Mouse (Mus musculus): ENCODE results near the gene Parg. TPM values are rescaled to one million over a fixed set of nuclear protein-coding genes. Genes with fewer than 3 reads are reported as not detected.

The Parg gene
- total RNA-seq, 2 experiments from 2014 or later, result 19.2 to 39.1 TPM

- no peak for ATAC-seq (replicated peaks; ENCODE audit: low FRiP score, poor library complexity, severe bottlenecking)
Measured at GRCm38 (mm10) chr14:32304921-32305320, 103.2 kb downstream of the Parg start.

- no peak for ATAC-seq (replicated peaks; ENCODE audit: low FRiP score, poor library complexity, severe bottlenecking)
Measured at GRCm38 (mm10) chr14:32309876-32310275, 108.1 kb downstream of the Parg start.

DNA sequence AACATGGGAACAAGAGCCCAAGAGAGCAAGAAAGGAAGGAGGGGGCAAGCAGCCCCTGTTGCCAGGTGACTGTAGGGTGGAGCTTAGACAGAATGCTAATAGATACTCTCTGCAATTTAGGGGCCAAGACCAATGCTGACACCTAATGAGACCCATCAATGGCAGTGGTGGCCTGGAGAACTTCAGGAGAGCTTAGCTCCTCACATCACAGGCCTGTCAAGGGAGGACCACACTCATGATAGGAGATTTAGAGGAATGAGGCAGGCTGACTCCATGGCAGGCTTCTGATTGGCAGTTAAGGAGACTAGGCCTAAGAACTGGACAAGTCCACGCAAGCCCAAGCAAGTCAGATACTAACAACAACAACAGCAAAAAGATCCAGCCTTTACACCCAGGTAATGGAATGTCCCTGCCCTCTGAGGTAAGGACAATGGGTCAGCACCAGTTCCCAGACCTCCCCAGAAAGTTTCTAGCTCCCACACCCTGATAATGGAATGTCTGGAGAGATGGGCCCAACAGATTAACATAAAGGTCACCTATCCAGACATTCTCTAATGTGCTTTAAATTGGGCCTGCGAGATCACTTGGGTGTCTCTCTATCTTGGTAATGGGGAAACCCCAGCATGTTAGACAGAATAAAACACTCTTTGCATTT, 109.8 kb downstream of the Parg start:
- no peak for ATAC-seq (replicated peaks; ENCODE audit: low FRiP score, poor library complexity, severe bottlenecking)

- no peak for ATAC-seq (replicated peaks; ENCODE audit: low FRiP score, poor library complexity, severe bottlenecking)
Measured at GRCm38 (mm10) chr14:32317822-32318221, 116.1 kb downstream of the Parg start.

DNA sequence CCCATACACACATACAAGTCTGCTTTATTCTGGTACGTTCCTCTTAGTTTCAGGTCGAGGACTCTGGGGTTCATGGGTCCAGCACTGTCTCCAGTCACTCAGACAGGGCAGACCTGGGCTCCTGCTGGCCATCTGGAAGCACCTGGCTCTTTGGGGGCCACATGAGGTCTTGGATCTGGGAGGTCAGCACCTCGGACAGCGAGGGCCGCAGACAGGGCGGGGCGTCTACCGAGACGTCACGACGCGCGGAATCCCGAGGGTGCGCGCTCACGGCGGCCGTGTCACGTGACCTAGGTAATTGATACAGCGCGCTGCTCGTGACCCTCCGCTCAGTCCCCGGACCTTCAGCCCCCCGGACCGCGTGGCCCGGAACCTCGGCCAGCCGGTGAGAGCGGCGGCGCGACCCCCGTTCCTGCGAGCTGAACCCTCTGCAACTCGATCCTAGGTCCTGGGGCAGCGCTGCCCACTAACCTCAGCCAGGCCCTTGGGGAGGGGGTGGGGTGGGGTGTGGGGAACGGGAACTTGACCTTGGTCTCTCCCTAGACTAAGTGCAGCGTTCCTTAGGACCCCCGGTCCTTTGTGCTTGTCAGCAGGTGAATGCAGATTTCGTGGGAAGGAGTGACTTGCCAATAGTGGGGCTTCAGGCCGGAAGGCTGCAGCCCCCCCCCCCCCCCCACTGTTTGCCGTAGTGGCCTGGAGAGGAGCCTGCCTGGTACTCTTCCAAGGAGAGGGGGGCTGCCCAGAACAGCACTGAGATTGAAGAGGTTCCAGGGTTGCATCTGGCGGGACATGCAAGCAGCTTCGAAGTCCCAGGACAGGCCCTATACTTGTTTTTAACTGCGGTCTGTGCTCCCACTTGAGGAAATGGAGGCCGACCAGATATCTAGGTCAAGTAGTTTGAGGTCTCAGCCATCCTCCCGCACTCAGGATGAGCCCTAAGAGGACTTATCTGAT, 120.3 kb downstream of the Parg start, which contains the start of gene Ogdhl:
Gene Ogdhl (plus strand): TSS at position 288 of the 954 bp plus-strand sequence.
- ATAC-seq (replicated peaks; ENCODE audit: low FRiP score, poor library complexity, severe bottlenecking), result peak; percentile 49; the same call in 1 of the 2 replicates

DNA sequence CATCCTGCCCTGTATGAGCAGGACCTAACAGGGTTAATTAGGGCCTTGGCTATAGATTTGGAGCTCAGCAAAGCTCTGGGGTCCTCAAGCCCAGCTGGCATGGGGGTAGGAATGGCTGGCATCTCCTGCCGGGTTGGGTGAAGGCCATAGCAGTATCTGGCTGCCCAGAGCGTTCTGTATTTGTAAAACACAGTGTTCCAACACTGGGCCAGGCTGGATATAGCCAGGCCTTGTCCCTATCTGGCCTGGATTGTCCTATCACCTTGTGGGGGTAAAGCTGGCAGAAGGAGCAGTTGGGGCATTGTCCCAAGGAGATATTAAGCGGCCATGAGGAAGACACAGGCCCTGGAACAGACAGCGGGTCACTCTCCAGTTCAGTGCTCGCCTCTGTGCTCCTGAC, 121.5 kb downstream of the Parg start:
- no peak for ATAC-seq (replicated peaks; ENCODE audit: low FRiP score, poor library complexity, severe bottlenecking)

DNA sequence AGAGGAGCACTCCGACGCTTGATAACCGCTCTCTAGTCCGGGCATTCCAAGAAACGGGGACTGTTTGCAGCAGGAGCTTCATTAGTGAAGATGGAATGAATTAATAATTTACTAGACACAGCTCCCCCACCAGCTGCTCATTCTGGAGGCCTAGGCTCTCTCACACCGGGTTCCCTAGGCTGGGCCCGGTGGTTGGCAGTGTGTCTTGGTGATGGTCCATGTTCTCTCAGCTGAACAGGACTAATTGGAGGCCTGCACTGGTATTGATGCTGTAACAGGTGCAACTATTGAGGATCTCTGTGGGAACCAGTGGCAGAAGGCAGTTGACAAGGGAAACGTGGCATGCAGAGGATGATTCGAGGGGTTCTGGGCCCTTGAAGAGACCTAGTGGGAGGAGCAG, 125.6 kb downstream of the Parg start:
- ATAC-seq (replicated peaks; ENCODE audit: low FRiP score, poor library complexity, severe bottlenecking), result no peak

DNA sequence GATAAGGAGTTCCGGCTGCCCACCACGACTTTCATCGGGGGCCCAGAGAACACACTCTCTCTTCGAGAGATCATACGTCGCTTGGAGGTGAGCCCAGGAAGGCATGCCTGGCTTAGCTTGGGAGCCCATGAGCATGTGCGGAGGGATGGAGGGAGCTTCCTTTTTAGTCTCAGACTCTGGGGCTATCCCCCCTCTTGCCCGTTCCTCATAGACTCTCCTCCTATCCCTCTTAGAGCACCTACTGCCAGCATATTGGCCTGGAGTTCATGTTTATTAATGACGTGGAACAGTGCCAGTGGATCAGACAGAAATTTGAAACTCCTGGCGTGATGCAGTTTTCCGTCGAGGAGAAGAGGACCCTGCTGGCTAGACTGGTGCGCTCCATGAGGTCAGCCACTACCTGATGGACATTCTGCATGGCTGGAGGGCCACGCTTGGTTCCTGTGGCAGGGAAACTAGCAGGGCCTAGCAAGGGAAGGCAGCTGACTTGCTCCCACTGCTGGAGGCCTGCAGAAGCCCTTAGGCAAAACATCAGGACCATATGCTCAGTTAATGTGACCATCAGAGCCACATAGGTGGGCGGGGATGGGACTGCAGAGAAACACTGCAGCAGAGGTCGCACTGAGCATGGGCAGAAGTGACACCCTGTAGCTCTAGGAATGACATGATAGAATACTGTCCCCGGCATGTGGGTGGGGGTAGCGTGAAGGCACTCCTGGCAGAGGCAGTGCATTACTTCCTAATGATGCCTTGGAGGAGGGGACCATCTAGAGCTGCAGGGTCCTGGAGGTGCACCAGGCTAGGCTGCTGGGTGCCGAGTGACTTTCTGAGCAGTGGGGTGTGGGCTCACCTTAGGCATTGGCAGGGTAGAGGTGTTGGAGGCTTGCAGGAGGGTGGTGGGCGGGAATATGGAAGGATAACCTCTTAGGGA, 131.0 kb downstream of the Parg start:
- no peak for ATAC-seq (replicated peaks; ENCODE audit: low FRiP score, poor library complexity, severe bottlenecking)

DNA sequence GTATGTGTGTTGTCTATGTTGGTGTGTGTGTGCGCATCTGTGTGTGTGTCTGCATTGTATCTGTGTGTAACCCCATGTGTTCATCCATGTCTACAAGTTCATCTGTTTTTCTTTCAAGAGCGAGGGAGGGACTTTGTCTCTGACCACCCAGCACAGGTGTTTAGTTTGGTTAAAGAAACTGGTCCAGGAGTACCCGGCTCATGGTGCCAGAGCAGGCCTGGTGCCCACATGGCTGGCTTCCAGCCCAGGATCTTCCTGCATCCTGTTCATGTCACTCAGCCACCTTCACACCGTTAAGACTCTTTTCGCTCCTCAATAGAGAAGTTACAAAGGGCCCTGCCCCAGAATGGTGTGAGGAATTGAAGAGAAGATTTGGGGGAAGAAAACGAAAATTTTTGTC, 134.3 kb downstream of the Parg start:
- no peak for ATAC-seq (replicated peaks; ENCODE audit: low FRiP score, poor library complexity, severe bottlenecking)

GRCm38 (mm10) chr14:32336547-32336946, 134.8 kb downstream of the Parg start:
- no peak for ATAC-seq (replicated peaks; ENCODE audit: low FRiP score, poor library complexity, severe bottlenecking)

- ATAC-seq (replicated peaks; ENCODE audit: low FRiP score, poor library complexity, severe bottlenecking), result no peak
Measured at GRCm38 (mm10) chr14:32341823-32342222, 140.1 kb downstream of the Parg start.

DNA sequence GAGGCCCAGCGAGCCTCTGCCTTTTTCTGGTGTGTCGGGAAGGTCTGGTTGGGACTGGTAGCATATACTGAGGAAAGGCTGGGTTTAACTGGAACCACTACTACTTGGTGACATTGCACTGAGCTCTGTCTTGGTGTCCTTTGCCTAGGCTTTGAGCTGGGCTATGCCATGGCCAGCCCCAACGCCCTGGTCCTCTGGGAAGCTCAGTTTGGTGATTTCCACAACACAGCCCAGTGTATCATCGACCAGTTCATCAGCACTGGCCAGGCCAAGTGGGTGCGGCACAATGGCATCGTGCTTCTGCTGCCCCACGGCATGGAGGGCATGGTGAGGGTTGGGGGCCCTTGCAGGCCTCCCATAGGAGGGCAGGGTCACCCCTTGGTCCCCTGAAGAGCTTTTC, 142.4 kb downstream of the Parg start:
- ATAC-seq (replicated peaks; ENCODE audit: low FRiP score, poor library complexity, severe bottlenecking), result no peak

GRCm38 (mm10) chr14:32344694-32345093, 142.9 kb downstream of the Parg start:
- no peak for ATAC-seq (replicated peaks; ENCODE audit: low FRiP score, poor library complexity, severe bottlenecking)

Other genes starting within 250 kb of the Parg start
- gene Galnt15, start 173.0 kb upstream of the Parg start, total RNA-seq (2015; ENCODE audit: low replicate concordance), result not detected in 2 replicates
- gene Galnt15, start 173.0 kb upstream of the Parg start, total RNA-seq (2017; ENCODE audit: low replicate concordance), result 0.09 TPM in 1 of 2 replicates, not detected in the other
- gene Oxnad1, start 116.6 kb upstream of the Parg start, total RNA-seq (2015; ENCODE audit: low replicate concordance), result 0.58 and 3.1 TPM in 2 replicates
- 6.8 and 9.5 TPM in 2 replicates for gene Oxnad1, start 116.6 kb upstream of the Parg start, total RNA-seq (2017; ENCODE audit: low replicate concordance)
- gene Dph3, start 116.2 kb upstream of the Parg start, total RNA-seq (2015; ENCODE audit: low replicate concordance), result 0.77 and 15.9 TPM in 2 replicates
- gene Dph3, start 116.2 kb upstream of the Parg start, total RNA-seq (2017; ENCODE audit: low replicate concordance), result 10.4 and 30.1 TPM in 2 replicates
- not detected in 2 replicates for gene Msmb, start 59.9 kb upstream of the Parg start, total RNA-seq (2015; ENCODE audit: low replicate concordance)
- gene Msmb, start 59.9 kb upstream of the Parg start, total RNA-seq (2017; ENCODE audit: low replicate concordance), result 5.2 TPM in 1 of 2 replicates, not detected in the other
- gene Ncoa4, start 42.1 kb upstream of the Parg start, total RNA-seq (2015; ENCODE audit: low replicate concordance), result 661 and 684 TPM in 2 replicates
- 773 and 931 TPM in 2 replicates for gene Ncoa4, start 42.1 kb upstream of the Parg start, total RNA-seq (2017; ENCODE audit: low replicate concordance)
- 41.2 and 49.4 TPM in 2 replicates for gene Timm23, start 51 bp upstream of the Parg start, total RNA-seq (2015; ENCODE audit: low replicate concordance)
- gene Timm23, start 51 bp upstream of the Parg start, total RNA-seq (2017; ENCODE audit: low replicate concordance), result 11.2 and 15.3 TPM in 2 replicates
- gene Ogdhl, start 120.1 kb downstream of the Parg start, total RNA-seq (2015; ENCODE audit: low replicate concordance), result 0.21 TPM in 1 of 2 replicates, not detected in the other
- gene Ogdhl, start 120.1 kb downstream of the Parg start, total RNA-seq (2017; ENCODE audit: low replicate concordance), result not detected in 2 replicates
- not detected in 2 replicates for gene 1700024G13Rik, start 186.4 kb downstream of the Parg start, total RNA-seq (2015; ENCODE audit: low replicate concordance)
- gene 1700024G13Rik, start 186.4 kb downstream of the Parg start, total RNA-seq (2017; ENCODE audit: low replicate concordance), result not detected in 2 replicates